Mouse (Mus musculus) MEL (cell line): ENCODE measurements at regions not wholly inside any gene's neighbourhood (a gene's known extent, or its start where the extent isn't known, plus 50 kb on each side); places are given as distances from the start of the nearest gene placed in this dataset.

Experiments
- DNase-seq: peaks from one replicate; pipeline ENCODE4 v3.0.0; 2011; ENCODE audit warnings: low read depth, low spot score
- H3K27ac ChIP-seq: 2 replicates; pipeline ENCODE4 v1.5.1; 2012; ENCODE audit warnings: low read depth, mild to moderate bottlenecking, control low read depth, low read length, moderate library complexity; ENCODE audit not compliant: control insufficient read depth
- H3K27me3 ChIP-seq, 2 experiments: fragments of 150-350 bp in 1 of 2; sonication (generic) in 1 of 2; 2 replicates each; pipeline ENCODE4 v1.6.1; 2012; ENCODE audit warnings: low read length in 2 of 2, mild to moderate bottlenecking in 2 of 2, improper control_type of control experiment in 1 of 2, moderate library complexity in 1 of 2; ENCODE audit not compliant: insufficient read depth in 2 of 2, control insufficient read depth in 1 of 2
- H3K36me3 ChIP-seq, 2 experiments: 2 replicates each; pipeline ENCODE4 v1.6.1; 2012 to 2014; ENCODE audit warnings: low read length in 2 of 2, improper control_type of control experiment in 1 of 2, inconsistent platforms in 1 of 2, mild to moderate bottlenecking in 1 of 2; ENCODE audit not compliant: insufficient read depth in 2 of 2, control insufficient read depth in 1 of 2
- H3K4me1 ChIP-seq, 2 experiments: fragments of 150-350 bp in 1 of 2; sonication (generic) in 1 of 2; 2 replicates each; pipeline ENCODE4 v1.6.1; 2012; ENCODE audit warnings: low read length in 2 of 2, improper control_type of control experiment in 1 of 2, mild to moderate bottlenecking in 1 of 2; ENCODE audit not compliant: insufficient read depth in 2 of 2, control insufficient read depth in 1 of 2
- H3K4me3 ChIP-seq, 2 experiments: fragments of 150-350 bp in 1 of 2; sonication (generic) in 1 of 2; 2 replicates each; pipeline ENCODE4 v1.5.1; 2012; ENCODE audit warnings: low read depth in 2 of 2, low read length in 2 of 2, mild to moderate bottlenecking in 2 of 2, moderate library complexity in 2 of 2, control low read depth in 1 of 2, improper control_type of control experiment in 1 of 2; ENCODE audit not compliant: control insufficient read depth in 1 of 2, insufficient read depth in 1 of 2
- H3K79me2 ChIP-seq: 2 replicates; pipeline ENCODE4 v1.6.1; 2012; ENCODE audit warnings: mild to moderate bottlenecking, low read length, moderate library complexity; ENCODE audit not compliant: control insufficient read depth, poor library complexity, insufficient read depth
- H3K9ac ChIP-seq: 2 replicates; pipeline ENCODE4 v1.6.1; 2012; ENCODE audit warnings: low read depth, mild to moderate bottlenecking, control low read depth, low read length, moderate library complexity; ENCODE audit not compliant: control insufficient read depth, poor library complexity, severe bottlenecking
- H3K9me3 ChIP-seq: fragments of 150-350 bp; sonication (generic); replicated peaks from 2 replicates; pipeline ENCODE4 v1.6.1; 2012; ENCODE audit warnings: mild to moderate bottlenecking, low read length, improper control_type of control experiment, moderate library complexity; ENCODE audit not compliant: insufficient read depth
- BHLHE40 ChIP-seq: IDR thresholded peaks from 2 replicates; pipeline ENCODE4 v1.6.1; 2012; ENCODE audit warnings: low read depth, mild to moderate bottlenecking, inconsistent platforms, low read length, improper control_type of control experiment, borderline replicate concordance
- CTCF ChIP-seq, 3 experiments: IDR thresholded peaks in 2 of 3; conservative IDR thresholded peaks in 1 of 3; 2 replicates each; pipeline ENCODE4 v1.5.1; 2011 to 2012; ENCODE audit warnings: low read length in 3 of 3, low read depth in 2 of 3, mild to moderate bottlenecking in 2 of 3, improper control_type of control experiment in 1 of 3, inconsistent platforms in 1 of 3, mixed read lengths in 1 of 3, moderate library complexity in 1 of 3; ENCODE audit not compliant: control insufficient read depth in 1 of 3, insufficient read depth in 1 of 3, poor library complexity in 1 of 3, severe bottlenecking in 1 of 3
- E2F4 ChIP-seq: IDR thresholded peaks from 2 replicates; pipeline ENCODE4 v1.6.1; 2011; ENCODE audit warnings: low read depth, low read length, improper control_type of control experiment, borderline replicate concordance
- GABPA ChIP-seq: IDR thresholded peaks from 2 replicates; pipeline ENCODE4 v1.6.1; 2012; ENCODE audit warnings: low read depth, mild to moderate bottlenecking, inconsistent platforms, low read length, improper control_type of control experiment, moderate library complexity
- HCFC1 ChIP-seq: IDR thresholded peaks from 2 replicates; pipeline ENCODE4 v1.6.1; 2012; ENCODE audit warnings: low read depth, mild to moderate bottlenecking, inconsistent platforms, low read length, improper control_type of control experiment, moderate library complexity
- JUND ChIP-seq: IDR thresholded peaks from 2 replicates; pipeline ENCODE4 v1.6.1; 2011; ENCODE audit warnings: low read depth, mild to moderate bottlenecking, improper control_type of control experiment, low read length
- MAZ ChIP-seq: IDR thresholded peaks from 2 replicates; pipeline ENCODE4 v1.6.1; 2012; ENCODE audit warnings: low read depth, mild to moderate bottlenecking, inconsistent platforms, low read length, improper control_type of control experiment
- MXI1 ChIP-seq: IDR thresholded peaks from 2 replicates; pipeline ENCODE4 v1.6.1; 2011; ENCODE audit warnings: mild to moderate bottlenecking, low read depth, low read length, improper control_type of control experiment
- NELFE ChIP-seq: IDR thresholded peaks from 2 replicates; pipeline ENCODE4 v1.6.1; 2011; ENCODE audit warnings: low read depth, low read length, improper control_type of control experiment
- NRF1 ChIP-seq: IDR thresholded peaks from 2 replicates; pipeline ENCODE4 v1.6.1; 2014; ENCODE audit warnings: low read depth, mild to moderate bottlenecking, inconsistent platforms, low read length, improper control_type of control experiment, moderate library complexity; ENCODE audit not compliant: poor library complexity, insufficient read depth, severe bottlenecking
- POLR2A ChIP-seq, 2 experiments: IDR thresholded peaks; 2 replicates each; pipeline ENCODE4 v1.6.1; 2011 to 2012; ENCODE audit warnings: low read length in 2 of 2, mild to moderate bottlenecking in 2 of 2, control low read depth in 1 of 2, improper control_type of control experiment in 1 of 2, low read depth in 1 of 2, moderate library complexity in 1 of 2; ENCODE audit not compliant: control insufficient read depth in 1 of 2, insufficient read depth in 1 of 2, poor library complexity in 1 of 2
- POLR2AphosphoS2 ChIP-seq: IDR thresholded peaks from 2 replicates; pipeline ENCODE4 v1.6.1; 2011; ENCODE audit warnings: low read length, improper control_type of control experiment
- SIN3A ChIP-seq: IDR thresholded peaks from 2 replicates; pipeline ENCODE4 v1.6.1; 2012; ENCODE audit warnings: low read length, improper control_type of control experiment, inconsistent platforms
- SMC3 ChIP-seq: IDR thresholded peaks from 2 replicates; pipeline ENCODE4 v1.6.1; 2011; ENCODE audit warnings: low read depth, low read length, improper control_type of control experiment
- TBP ChIP-seq: IDR thresholded peaks from 2 replicates; pipeline ENCODE4 v1.8.0; 2011; ENCODE audit warnings: low read depth, low read length, improper control_type of control experiment
- UBTF ChIP-seq: IDR thresholded peaks from 2 replicates; pipeline ENCODE4 v1.6.1; 2012; ENCODE audit warnings: low read depth, mild to moderate bottlenecking, inconsistent platforms, low read length, improper control_type of control experiment, moderate library complexity, borderline replicate concordance; ENCODE audit not compliant: insufficient read depth
- USF1 ChIP-seq: IDR thresholded peaks from 2 replicates; pipeline ENCODE4 v1.6.1; 2014; ENCODE audit warnings: low read depth, mild to moderate bottlenecking, inconsistent platforms, low read length, improper control_type of control experiment, moderate library complexity
- ZKSCAN1 ChIP-seq: IDR thresholded peaks from 2 replicates; pipeline ENCODE4 v1.6.1; 2012; ENCODE audit warnings: low read depth, mild to moderate bottlenecking, inconsistent platforms, low read length, improper control_type of control experiment, moderate library complexity
- ZNF384 ChIP-seq: IDR thresholded peaks from 2 replicates; pipeline ENCODE4 v1.6.1; 2012; ENCODE audit warnings: low read depth, mild to moderate bottlenecking, inconsistent platforms, low read length, improper control_type of control experiment

- no peaks in the 10 kb centered on the region for H3K79me2 ChIP-seq
- no peaks in the 10 kb centered on the region for H3K27me3 ChIP-seq
- H3K9ac ChIP-seq: no peak overlapping the region
- H3K36me3 ChIP-seq: no peaks in the 10 kb centered on the region
- no peak for DNase-seq
- H3K4me1 ChIP-seq: no peaks in the 10 kb centered on the region
- H3K27ac ChIP-seq: no peak overlapping the region
- no peaks in the 10 kb centered on the region for H3K9me3 ChIP-seq
- TF ChIP-seq JUND (no peak), BHLHE40 (no peak), TBP (no peak), SMC3 (no peak), NELFE (no peak), MAZ (no peak)
- H3K4me3 ChIP-seq: no peak overlapping the region
These were observed 338.6 kb downstream of the Tle4 start for GRCm38 (mm10) chr19:14259223-14259622.

- H3K9me3 ChIP-seq: no peaks in the 10 kb centered on the region
- TF ChIP-seq UBTF (no peak), ZNF384 (no peak), USF1 (no peak), POLR2AphosphoS2 (no peak), GABPA (no peak), E2F4 (no peak), HCFC1 (no peak), NRF1 (no peak), JUND (no peak), POLR2A (IDR thresholded peaks at IDR 0.05; ENCODE audit: control insufficient read depth in 1 of 2, insufficient read depth in 1 of 2, low read depth in 1 of 2, low read length in 2 of 2, poor library complexity in 1 of 2) (no peak), MAZ (no peak), MXI1 (no peak), SIN3A (no peak), CTCF (IDR thresholded peaks at IDR 0.05 in 2 of 3, conservative IDR thresholded peaks at IDR 0.05 in 1 of 3; ENCODE audit: control insufficient read depth in 1 of 3, insufficient read depth in 1 of 3, low read depth in 2 of 3, low read length in 3 of 3, poor library complexity in 1 of 3, severe bottlenecking in 1 of 3) (no peak), ZKSCAN1 (no peak)
- TF ChIP-seq, all 39 proteins: peak for 0
- no peak overlapping the region for H3K27ac ChIP-seq
- H3K4me3 ChIP-seq: no peak overlapping the region
- no peaks in the 10 kb centered on the region for H3K4me1 ChIP-seq
- no peak for DNase-seq
- no peaks in the 10 kb centered on the region for H3K79me2 ChIP-seq
- no peaks in the 10 kb centered on the region for H3K27me3 ChIP-seq
- no peaks in the 10 kb centered on the region for H3K36me3 ChIP-seq
- no peak overlapping the region for H3K9ac ChIP-seq
These were observed 308.5 kb downstream of the Tle4 start for GRCm38 (mm10) chr19:14289331-14289737.
